Mouse (Mus musculus) ES-Bruce4 (cell line): ENCODE data around the gene Tas1r1.

Experiments used
- EP300 ChIP-seq: IDR thresholded peaks from 2 replicates; pipeline ENCODE4 v1.6.1; 2011; ENCODE audit warnings: low read depth, low read length; ENCODE audit not compliant: insufficient read depth
- POLR2A ChIP-seq: IDR thresholded peaks from one replicate; pipeline ENCODE4 v1.8.1; 2011; ENCODE audit warnings: low read length; ENCODE audit not compliant: insufficient read depth

DNA sequence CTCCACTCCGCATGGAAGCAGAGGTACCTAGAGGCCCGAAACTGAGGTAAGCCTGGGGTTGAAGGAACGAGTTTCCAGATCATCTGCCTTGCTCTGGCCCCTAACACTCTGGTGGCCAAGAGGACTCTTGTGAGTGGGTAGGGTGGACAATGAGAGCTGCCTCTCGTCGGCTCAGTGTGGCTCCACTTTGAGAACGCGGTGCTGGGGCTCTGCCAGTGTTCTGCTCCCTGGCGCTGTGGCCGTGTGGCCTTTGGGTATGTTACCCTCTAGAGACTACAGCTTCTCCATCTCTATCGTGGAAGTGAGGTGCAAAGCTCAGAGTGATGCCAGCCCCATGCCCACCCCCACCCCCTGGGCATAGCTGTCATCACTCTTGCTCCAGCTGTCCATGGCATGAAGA is 34.3 kb upstream of the Tas1r1 start:
- no peak for TF ChIP-seq EP300
- TF ChIP-seq POLR2A: no peak
